Mouse (Mus musculus) thymus, postnatal 0 days (tissue): Measurements from ENCODE around the gene Ptprm. TPM values are rescaled to one million over a fixed set of nuclear protein-coding genes. Genes with fewer than 3 reads are reported as not detected.

Experiments
- DNase-seq: peaks from one replicate; pipeline ENCODE4 v3.0.0-alpha.2; 2015; ENCODE audit warnings: low spot score
- polyA plus RNA-seq: library from polyadenylated mRNA; unstranded; fragments of >200 nt; fragmentation: Nextera tagmentation; extraction: Ambion mirVana; gene quantifications from 2 replicates; pipeline ENCODE4 v1.2.1, GENCODE M21; 2015

Gene Ptprm
- polyA plus RNA-seq, 1 experiment from 2014 or later, result 1.5 TPM

- DNase-seq, result no peak
Measured at GRCm38 (mm10) chr17:66996882-66997281, 357.4 kb downstream of the Ptprm start.

GRCm38 (mm10) chr17:66996016-66996415 is 358.2 kb downstream of the Ptprm start:
- DNase-seq, result no peak

- no peak for DNase-seq
Measured at GRCm38 (mm10) chr17:66991815-66992214, 362.4 kb downstream of the Ptprm start.

- no peak for DNase-seq
Measured at GRCm38 (mm10) chr17:66990761-66991160, 363.5 kb downstream of the Ptprm start.

- DNase-seq, result no peak
Measured at GRCm38 (mm10) chr17:66988014-66988413, 366.2 kb downstream of the Ptprm start.

GRCm38 (mm10) chr17:66981649-66982048 is 372.6 kb downstream of the Ptprm start:
- DNase-seq, result no peak

GRCm38 (mm10) chr17:66979971-66980370 is 374.3 kb downstream of the Ptprm start:
- no peak for DNase-seq

GRCm38 (mm10) chr17:66976490-66976889 is 377.8 kb downstream of the Ptprm start:
- DNase-seq, result no peak

- DNase-seq, result no peak
Measured at GRCm38 (mm10) chr17:66972976-66973375, 381.3 kb downstream of the Ptprm start.

- DNase-seq, result no peak
Measured at GRCm38 (mm10) chr17:66960986-66961385, 393.3 kb downstream of the Ptprm start.

- DNase-seq, result no peak
Measured at GRCm38 (mm10) chr17:66960557-66960956, 393.7 kb downstream of the Ptprm start.

- no peak for DNase-seq
Measured at GRCm38 (mm10) chr17:66959815-66960214, 394.4 kb downstream of the Ptprm start.

- DNase-seq, result no peak
Measured at GRCm38 (mm10) chr17:66958766-66959165, 395.5 kb downstream of the Ptprm start.

GRCm38 (mm10) chr17:66944498-66944897 is 409.8 kb downstream of the Ptprm start:
- DNase-seq, result no peak

GRCm38 (mm10) chr17:66943539-66943938 is 410.7 kb downstream of the Ptprm start:
- DNase-seq, result no peak

GRCm38 (mm10) chr17:66925611-66926010 is 428.6 kb downstream of the Ptprm start:
- DNase-seq, result no peak

GRCm38 (mm10) chr17:66914696-66915095 is 439.6 kb downstream of the Ptprm start:
- no peak for DNase-seq

- no peak for DNase-seq
Measured at GRCm38 (mm10) chr17:66912533-66912932, 441.7 kb downstream of the Ptprm start.

GRCm38 (mm10) chr17:66912120-66912519 is 442.1 kb downstream of the Ptprm start:
- no peak for DNase-seq

GRCm38 (mm10) chr17:66909901-66910300 is 444.4 kb downstream of the Ptprm start:
- no peak for DNase-seq

GRCm38 (mm10) chr17:66908921-66909320 is 445.3 kb downstream of the Ptprm start:
- no peak for DNase-seq

GRCm38 (mm10) chr17:66894181-66894580 is 460.1 kb downstream of the Ptprm start:
- DNase-seq, result no peak

GRCm38 (mm10) chr17:66891916-66892315 is 462.3 kb downstream of the Ptprm start:
- DNase-seq, result no peak
